Comparison of ENCODE assay signal across 12 mouse cellular contexts in genomic region chr3:84036866-84037265, GRCm38 (mm10). TPM values are rescaled to one million over a fixed set of nuclear protein-coding genes. Genes with fewer than 3 reads are reported as not detected.
DNase-seq lines count a peak whose midpoint lies in the region; ATAC-seq lines count a peak whose summit lies in the region.
"Had no signal": no experiment of that assay in that cellular context is flagged by ENCODE, and none has a peak within 500 bp of the region (broad histone marks: within the 10 kb centered on the region; RNA-seq: fewer than 3 reads in every experiment).

No protein-coding gene starts in this region.

- 93% methylated on average over 4 of the region's 4 CpGs for WGBS in neural tube, embryonic 12.5 days
- WGBS in liver, embryonic 15.5 days (ENCODE audit: insufficient replicate concordance) = 18% methylated on average over 4 of the region's 4 CpGs

- H3K4me3 ChIP-seq in neural tube, embryonic 12.5 days = no peak overlapping the region
- H3K4me3 ChIP-seq in liver, embryonic 15.5 days (replicated peaks) = peak overlapping the region; percentile 93

- no peak overlapping the region for H3K27ac ChIP-seq in neural tube, embryonic 12.5 days
- peak overlapping the region; percentile 95 for H3K27ac ChIP-seq in liver, embryonic 15.5 days (replicated peaks)
- H3K27ac ChIP-seq: hindbrain, embryonic 15.5 days; limb, embryonic 13.5 days had no signal

- peaks cover 38% of the 10 kb centered on the region for H3K4me1 ChIP-seq in neural tube, embryonic 12.5 days
- H3K4me1 ChIP-seq in liver, embryonic 15.5 days (replicated peaks) = peaks cover 81% of the 10 kb centered on the region

- H3K27me3 ChIP-seq in neural tube, embryonic 12.5 days (replicated peaks) = no peaks in the 10 kb centered on the region
- no peaks in the 10 kb centered on the region for H3K27me3 ChIP-seq in liver, embryonic 15.5 days
- H3K27me3 ChIP-seq in splenic B cell, adult 2 months (ENCODE audit: control insufficient read depth, insufficient read depth, low read length, poor library complexity, severe bottlenecking) = no peaks in the 10 kb centered on the region
- H3K27me3 ChIP-seq: hindbrain, embryonic 15.5 days; limb, embryonic 13.5 days had no signal

- H3K9me3 ChIP-seq in neural tube, embryonic 12.5 days = no peaks in the 10 kb centered on the region
- H3K9me3 ChIP-seq in liver, embryonic 15.5 days (replicated peaks) = no peaks in the 10 kb centered on the region
- H3K9me3 ChIP-seq: hindbrain, embryonic 15.5 days; limb, embryonic 13.5 days had no signal

- DNase-seq in neural tube, embryonic 10.5 days (ENCODE audit: extremely low spot score, low spot score) = no peak
- DNase-seq in splenic B cell, adult 2 months (ENCODE audit: low read depth, low spot score) = peak; percentile 68
- no peak for DNase-seq in cerebellum, postnatal 25 days
- no peak for DNase-seq in thymus, adult 18-20 months
- DNase-seq: adrenal gland, postnatal 14 days; cerebellum, adult 8-10 months; heart, adult 18-20 months had no signal

- no peak overlapping the region for H3K9ac ChIP-seq in neural tube, embryonic 12.5 days
- H3K9ac ChIP-seq in liver, embryonic 15.5 days = peak overlapping the region; percentile 18
- H3K9ac ChIP-seq: hindbrain, embryonic 15.5 days had no signal

- no peak for ATAC-seq in neural tube, embryonic 12.5 days (ENCODE audit: low FRiP score, low read depth)
- peak; percentile 16; the same call in 1 of the 2 replicates for ATAC-seq in common myeloid progenitor, adult 5-6 weeks (replicated peaks; ENCODE audit: low read depth, poor library complexity, severe bottlenecking)
- peak; percentile 38 for ATAC-seq in liver, embryonic 15.5 days (ENCODE audit: insufficient read depth)

- H3K4me2 ChIP-seq in neural tube, embryonic 12.5 days (replicated peaks) = peak overlapping the region; percentile 89; the same call in 1 of the 2 replicates
- H3K4me2 ChIP-seq in liver, embryonic 15.5 days = peak overlapping the region; percentile 91

- no peaks in the 10 kb centered on the region; the same call in 1 of the 2 replicates for H3K36me3 ChIP-seq in neural tube, embryonic 12.5 days
- H3K36me3 ChIP-seq in liver, embryonic 15.5 days (replicated peaks) = peaks cover 4% of the 10 kb centered on the region; the same call in 1 of the 2 replicates
- no peaks in the 10 kb centered on the region; the same call in none of the 2 replicates for H3K36me3 ChIP-seq in splenic B cell, adult 2 months (ENCODE audit: control insufficient read depth, insufficient read depth, low read length, poor library complexity, severe bottlenecking)
- H3K36me3 ChIP-seq: hindbrain, embryonic 15.5 days had no signal

RNA-seq across cellular contexts. Expression of gene Tmem131l, which starts 3.1 kb away (rescaled TPM):
- polyA plus RNA-seq in neural tube, embryonic 12.5 days (2016; fragmentation: Nextera tagmentation; extraction: Ambion mirVana) = 84.7 and 90.8 TPM in 2 replicates
- 43.8 and 44.3 TPM in 2 replicates for total RNA-seq in common myeloid progenitor, adult 5-6 weeks (2017)
- polyA plus RNA-seq in liver, embryonic 15.5 days (2015; fragmentation: Nextera tagmentation; extraction: Ambion mirVana) = 28.0 and 29.7 TPM in 2 replicates
